ENCODE assay signal across 29 mouse cellular contexts in the genomic region with DNA sequence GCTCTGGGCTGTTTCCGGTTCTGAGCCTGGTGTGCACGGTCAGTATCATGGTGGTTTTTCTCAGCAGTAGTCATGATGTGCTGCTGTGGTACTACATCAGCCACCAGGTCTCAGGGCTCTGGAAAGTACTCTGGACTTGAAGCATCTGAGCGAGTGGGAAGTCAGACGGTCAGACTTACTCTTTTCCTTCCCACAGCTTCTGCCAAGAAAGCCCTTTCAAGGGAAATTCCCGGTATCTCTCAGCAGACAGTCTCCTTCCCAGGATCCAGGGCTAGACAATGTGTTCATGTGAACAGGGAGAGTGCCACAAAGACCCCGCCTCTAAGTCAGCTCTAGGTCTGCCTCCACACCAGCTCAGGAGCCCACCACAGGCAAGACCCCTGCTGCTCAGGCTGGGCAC. TPM values are rescaled to one million over a fixed set of nuclear protein-coding genes. Genes with fewer than 3 reads are reported as not detected.
DNase-seq lines count a peak whose midpoint lies in the region; ATAC-seq lines count a peak whose summit lies in the region.
"Had no signal": no experiment of that assay in that cellular context is flagged by ENCODE, and none has a peak within 500 bp of the region (broad histone marks: within the 10 kb centered on the region; RNA-seq: fewer than 3 reads in every experiment).

No protein-coding gene starts in this region.

- intact Hi-C loops in heart, postnatal 36 days (cut with DNase I) = no loop called here
- intact Hi-C loops in heart, postnatal 10 days (cut with DNase I) = no loop called here

- H3K9me3 ChIP-seq in kidney, embryonic 15.5 days (replicated peaks) = no peaks in the 10 kb centered on the region
- H3K9me3 ChIP-seq: embryonic facial prominence, embryonic 10.5 days; forebrain, embryonic 10.5 days; G1E; hindbrain, embryonic 15.5 days; intestine, embryonic 15.5 days; limb, embryonic 12.5 days; liver, embryonic 13.5 days; megakaryocyte, embryonic 14.5 days had no signal

- H3K4me2 ChIP-seq in kidney, embryonic 15.5 days = no peak overlapping the region
- H3K4me2 ChIP-seq: hindbrain, embryonic 15.5 days; intestine, embryonic 15.5 days; limb, embryonic 12.5 days; liver, embryonic 13.5 days; lung, embryonic 14.5 days had no signal

- no peaks in the 10 kb centered on the region for H3K27me3 ChIP-seq in kidney, embryonic 15.5 days
- H3K27me3 ChIP-seq: CH12.LX; hindbrain, embryonic 15.5 days; intestine, embryonic 15.5 days; limb, embryonic 12.5 days; liver, embryonic 13.5 days had no signal

- H3K9ac ChIP-seq in kidney, embryonic 15.5 days = no peak overlapping the region
- H3K9ac ChIP-seq: forebrain, postnatal 0 days; hindbrain, embryonic 15.5 days; intestine, embryonic 15.5 days; limb, embryonic 12.5 days; liver, embryonic 13.5 days; lung, embryonic 14.5 days had no signal

- H3K4me1 ChIP-seq in kidney, embryonic 15.5 days = peaks cover 11% of the 10 kb centered on the region; the same call in 1 of the 2 replicates
- H3K4me1 ChIP-seq in brown adipose tissue, adult 24 weeks (ENCODE audit: control insufficient read depth, insufficient read depth, insufficient read length, low read length) = peaks cover 32% of the 10 kb centered on the region
- H3K4me1 ChIP-seq: liver, embryonic 13.5 days had no signal

- 75% methylated on average over 6 of the region's 6 CpGs for WGBS in kidney, embryonic 15.5 days

- peaks cover 9% of the 10 kb centered on the region for H3K36me3 ChIP-seq in kidney, embryonic 15.5 days
- H3K36me3 ChIP-seq: hindbrain, embryonic 15.5 days had no signal

- no peak overlapping the region for H3K27ac ChIP-seq in kidney, embryonic 15.5 days
- peak overlapping the region; percentile 73 for H3K27ac ChIP-seq in brown adipose tissue, adult 24 weeks (replicated peaks; ENCODE audit: low read depth, low read length)
- H3K27ac ChIP-seq: forebrain, embryonic 10.5 days; hindbrain, embryonic 15.5 days; intestine, embryonic 15.5 days; layer of hippocampus, adult 2 months; limb, embryonic 12.5 days; liver, embryonic 13.5 days had no signal

- peak; percentile 56 for DNase-seq in heart, adult 8-10 months (ENCODE audit: low spot score)
- DNase-seq in heart, postnatal 36 days = no peak
- peak; percentile 28 for DNase-seq in kidney, postnatal 10 days
- DNase-seq in heart, postnatal 10 days = peak; percentile 30 to 49
- DNase-seq in frontal cortex, postnatal 14 days (ENCODE audit: low spot score in 2 of 2) = no peak
- DNase-seq: adrenal gland, adult 2 months; B cell, adult 2 months; cerebellum, adult 11-12 months; forebrain, postnatal 0 days; kidney, postnatal 25 days; liver, embryonic 13.5 days; lung, embryonic 14.5 days; lung, postnatal 36 days; right cerebral cortex, adult 18-20 months; right cerebral cortex, postnatal 4 days; thymus, postnatal 25 days had no signal

- no peak for ATAC-seq in kidney, embryonic 15.5 days (replicated peaks; ENCODE audit: low FRiP score)
- ATAC-seq: forebrain, postnatal 0 days; intestine, embryonic 15.5 days had no signal

- no peak overlapping the region for H3K4me3 ChIP-seq in kidney, embryonic 15.5 days (replicated peaks)
- H3K4me3 ChIP-seq in brown adipose tissue, adult 24 weeks (ENCODE audit: insufficient read depth, low read depth, low read length) = no peak overlapping the region
- H3K4me3 ChIP-seq: embryonic facial prominence, embryonic 10.5 days; forebrain, embryonic 10.5 days; hindbrain, embryonic 15.5 days; intestine, embryonic 15.5 days; layer of hippocampus, adult 2 months; limb, embryonic 12.5 days; liver, embryonic 13.5 days; megakaryocyte, embryonic 14.5 days had no signal

RNA-seq across cellular contexts. Expression of gene Rflnb, which starts 17.8 kb away (rescaled TPM):
- total RNA-seq in heart, adult 8-10 months (2022) = 10 to 100 TPM; 21.5 to 40.9 (median 26.7) TPM
- total RNA-seq in heart, postnatal 36 days (2021) = 10 to 100 TPM; 33.3 to 50.0 TPM
- polyA plus RNA-seq in kidney, embryonic 15.5 days (2015; fragmentation: Nextera tagmentation; extraction: Ambion mirVana) = 27.7 and 30.6 TPM in 2 replicates
- polyA plus RNA-seq in brown adipose tissue, adult 24 weeks (2012; ENCODE audit: insufficient read depth, insufficient read length, missing spikeins) = 35.4 and 39.1 TPM in 2 replicates
- 10 to 100 TPM; 66.9 to 74.5 TPM for total RNA-seq in heart, postnatal 10 days (2021)

RNA-seq across cellular contexts. Expression of gene 1700016K19Rik, which starts 45.7 kb away (rescaled TPM):
- total RNA-seq in heart, adult 8-10 months (2022) = not detected
- not detected for total RNA-seq in heart, postnatal 36 days (2021)
- polyA plus RNA-seq in kidney, embryonic 15.5 days (2015; fragmentation: Nextera tagmentation; extraction: Ambion mirVana) = 0.40 TPM in 1 of 2 replicates, not detected in the other
- polyA plus RNA-seq in brown adipose tissue, adult 24 weeks (2012; ENCODE audit: insufficient read depth, insufficient read length, missing spikeins) = not detected in 2 replicates
- not detected for total RNA-seq in heart, postnatal 10 days (2021)
- total RNA-seq: adrenal gland, adult 2 months; adrenal gland, postnatal 4 days; gastrocnemius, postnatal 4 days had no signal
- polyA plus RNA-seq: adrenal gland, adult 2 months; G1E; liver, embryonic 13.5 days had no signal

Comparison
In these comparisons a context has a peak if more than half of its experiments do, and no peak if none do; other contexts are left out.
1. DNase-seq: peak in heart, adult 8-10 months (single experiment), kidney, postnatal 10 days (single experiment) and heart, postnatal 10 days (2 of 2); none in heart, postnatal 36 days (0 of 2) and frontal cortex, postnatal 14 days (0 of 2).